Mouse (Mus musculus): ENCODE data around the gene Gm4907. TPM values are rescaled to one million over a fixed set of nuclear protein-coding genes. Genes with fewer than 3 reads are reported as not detected.
"Not testable (repeated sequence)": the region's sequence is repeated elsewhere in the genome, so short reads cannot be mapped to it uniquely, and the experiment has no call there.

Gene Gm4907
- total RNA-seq (2021): not detected
- long read RNA-seq, experiment 1: 0 reads
- long read RNA-seq, experiment 2: 0 reads

- not testable (repeated sequence) for H3K4me3 ChIP-seq; DNase-seq (ENCODE audit: low spot score in 2 of 2)
These were observed at the start of gene Gm4907 for GRCm38 (mm10) chrX:23882253-23882652. Gene Gm4907, plus strand, starts transcription at chrX:23882553.

GRCm38 (mm10) chrX:23833784-23834183, 48.6 kb upstream of the Gm4907 start:
- not testable (repeated sequence) for H3K27ac ChIP-seq

More at GRCm38 (mm10) chrX:23882253-23882652, at the start of gene Gm4907:
- H3K27ac ChIP-seq: not testable (repeated sequence)

GRCm38 (mm10) chrX:23840921-23841320, 41.4 kb upstream of the Gm4907 start:
- TF ChIP-seq CTCF (conservative IDR thresholded peaks at IDR 0.05): no peak
- Histone ChIP-seq H3K4me3 (no peak overlapping the region), H3K27ac (no peak overlapping the region)
- DNase-seq (ENCODE audit: low spot score in 2 of 2): no peak

More at GRCm38 (mm10) chrX:23833784-23834183, 48.6 kb upstream of the Gm4907 start:
- H3K4me3 ChIP-seq; DNase-seq (ENCODE audit: low spot score in 2 of 2): not testable (repeated sequence)

- H3K27ac ChIP-seq: no peak overlapping the region
- TF ChIP-seq CTCF (conservative IDR thresholded peaks at IDR 0.05): no peak
- no peak overlapping the region for H3K4me3 ChIP-seq
- no peak for DNase-seq (ENCODE audit: low spot score in 2 of 2)
These were observed 71.8 kb downstream of the Gm4907 start for GRCm38 (mm10) chrX:23954161-23954560.

Other genes with a start within 250 kb of the Gm4907 start
- gene Wdr44, start 189.5 kb upstream of the Gm4907 start, total RNA-seq (2021): 10 to 100 TPM; 24.2 to 25.2 TPM
- not detected for gene Gm4985, start 76.4 kb downstream of the Gm4907 start, total RNA-seq (2021)

Measured in layer of hippocampus, adult 2 months (tissue).